Mouse (Mus musculus) bone marrow, adult 2 months (tissue): ENCODE measurements at regions not wholly inside any gene's neighbourhood (a gene's known extent, or its start where the extent isn't known, plus 50 kb on each side); places are given as distances from the start of the nearest gene placed in this dataset.

Experiments used
- CTCF ChIP-seq: fragments of 200-500 bp; IDR thresholded peaks from 2 replicates; pipeline ENCODE4 v1.5.1; 2011; ENCODE audit warnings: low read length, control low read depth; ENCODE audit not compliant: control insufficient read depth, insufficient read depth
- POLR2A ChIP-seq: fragments of 200-500 bp; IDR thresholded peaks from 2 replicates; pipeline ENCODE4 v1.6.1; 2011; ENCODE audit warnings: low read depth, mild to moderate bottlenecking, control low read depth, low read length, borderline replicate concordance; ENCODE audit not compliant: control insufficient read depth

- TF ChIP-seq CTCF (no peak), POLR2A (no peak)
These were observed 1612.5 kb upstream of the Gulo start for GRCm38 (mm10) chr14:67621486-67621885.
